Comparison of ENCODE assay signal across 19 mouse cellular contexts in the genomic region with DNA sequence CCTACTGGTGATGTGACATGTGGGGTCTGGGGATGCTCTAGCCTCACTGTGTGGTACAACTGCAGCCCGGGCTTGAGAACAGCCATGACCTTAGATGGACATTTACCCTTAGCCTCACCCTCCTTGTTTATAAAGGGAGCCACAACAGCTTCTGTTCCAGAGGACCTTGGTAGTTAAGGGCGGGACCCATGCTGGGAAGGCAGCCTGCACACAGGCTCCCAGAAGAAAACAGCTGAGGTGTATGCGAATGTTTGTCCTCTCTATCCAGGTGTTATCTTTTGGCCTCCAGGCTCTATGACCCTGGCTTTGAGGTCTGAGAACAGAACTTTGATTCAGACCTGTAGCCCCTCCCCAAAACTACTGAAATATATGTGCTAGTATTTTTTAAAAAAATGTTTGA.
A peak's percentile ranks its signal among the peaks of the same experiment; 100 is the strongest.
DNase-seq lines count a peak whose midpoint lies in the region; ATAC-seq and TF ChIP-seq lines count a peak whose summit lies in the region.
"Had no signal": no experiment of that assay in that cellular context is flagged by ENCODE, and none has a peak within 500 bp of the region (broad histone marks: within the 10 kb centered on the region; RNA-seq: fewer than 3 reads in every experiment).

No protein-coding gene starts in this region.

- H3K4me1 ChIP-seq in kidney, embryonic 15.5 days: no peaks in the 10 kb centered on the region
- H3K4me1 ChIP-seq in erythroblast, embryonic 14.5 days (ENCODE audit: control insufficient read depth): peaks cover 72% of the 10 kb centered on the region
- H3K4me1 ChIP-seq in liver, embryonic 13.5 days (replicated peaks): peaks cover 60% of the 10 kb centered on the region
- H3K4me1 ChIP-seq in midbrain, postnatal 0 days (ENCODE audit: insufficient read depth, low read length): no peaks in the 10 kb centered on the region
- H3K4me1 ChIP-seq: embryonic facial prominence, embryonic 10.5 days; hindbrain, embryonic 15.5 days; midbrain, embryonic 10.5 days; neural tube, embryonic 15.5 days had no signal

- no peak for DNase-seq in kidney, adult 18-20 months
- DNase-seq in liver, embryonic 13.5 days: no peak
- DNase-seq in urinary bladder, postnatal 10 days (ENCODE audit: low spot score): no peak
- no peak for DNase-seq in spleen, postnatal 4 days (ENCODE audit: low spot score in 2 of 2)
- DNase-seq in midbrain, postnatal 0 days (ENCODE audit: low spot score): no peak
- DNase-seq: adrenal gland, postnatal 10 days; cerebellum, postnatal 10 days; kidney, adult 8-10 months; kidney, postnatal 14 days; lung, adult 18-20 months; lung, postnatal 10 days; right cerebral cortex, adult 18-20 months had no signal

- no peaks in the 10 kb centered on the region for H3K9me3 ChIP-seq in kidney, embryonic 15.5 days (replicated peaks)
- H3K9me3 ChIP-seq in erythroblast, embryonic 14.5 days (ENCODE audit: control insufficient read depth, low read length): peaks cover 33% of the 10 kb centered on the region
- H3K9me3 ChIP-seq in liver, embryonic 13.5 days (replicated peaks): 0 out of 2 replicates have a peak, but pooled peaks cover 4% of the 10 kb centered on the region
- H3K9me3 ChIP-seq in midbrain, postnatal 0 days (ENCODE audit: low read length): no peaks in the 10 kb centered on the region
- H3K9me3 ChIP-seq: embryonic facial prominence, embryonic 10.5 days; hindbrain, embryonic 15.5 days; midbrain, embryonic 10.5 days; neural tube, embryonic 15.5 days had no signal

- WGBS in kidney, embryonic 15.5 days: 79% methylated on average over 3 of the region's 3 CpGs
- WGBS in liver, embryonic 13.5 days (ENCODE audit: insufficient replicate concordance): 57% methylated on average over 3 of the region's 3 CpGs
- WGBS in midbrain, postnatal 0 days: 85% methylated on average over 3 of the region's 3 CpGs

- no peaks in the 10 kb centered on the region for H3K36me3 ChIP-seq in kidney, embryonic 15.5 days
- peaks cover 28% of the 10 kb centered on the region for H3K36me3 ChIP-seq in erythroblast, embryonic 14.5 days (ENCODE audit: control insufficient read depth)
- H3K36me3 ChIP-seq in liver, embryonic 13.5 days: no peaks in the 10 kb centered on the region
- no peaks in the 10 kb centered on the region for H3K36me3 ChIP-seq in midbrain, postnatal 0 days (ENCODE audit: insufficient read depth, low read length)
- H3K36me3 ChIP-seq: embryonic facial prominence, embryonic 10.5 days; hindbrain, embryonic 15.5 days; midbrain, embryonic 10.5 days; neural tube, embryonic 15.5 days had no signal

- 0 out of 2 replicates have a peak, but pooled peaks have one; percentile 46 for ATAC-seq in kidney, embryonic 15.5 days (replicated peaks; ENCODE audit: low FRiP score)
- ATAC-seq in liver, embryonic 13.5 days (ENCODE audit: low read depth): peak; percentile 62
- no peak for ATAC-seq in midbrain, postnatal 0 days (ENCODE audit: low FRiP score)
- ATAC-seq: forebrain, embryonic 14.5 days had no signal

- H3K27me3 ChIP-seq in kidney, embryonic 15.5 days: no peaks in the 10 kb centered on the region
- peaks cover 22% of the 10 kb centered on the region for H3K27me3 ChIP-seq in erythroblast, embryonic 14.5 days (ENCODE audit: control insufficient read depth)
- H3K27me3 ChIP-seq in liver, embryonic 13.5 days: no peaks in the 10 kb centered on the region
- no peaks in the 10 kb centered on the region for H3K27me3 ChIP-seq in midbrain, postnatal 0 days (ENCODE audit: insufficient read depth, low read length)
- H3K27me3 ChIP-seq: hindbrain, embryonic 15.5 days; neural tube, embryonic 15.5 days had no signal

- no peak for TF ChIP-seq CTCF in midbrain, postnatal 0 days (IDR thresholded peaks at IDR 0.05)

- H3K27ac ChIP-seq in kidney, embryonic 15.5 days: no peak overlapping the region
- peak overlapping the region; percentile 97 for H3K27ac ChIP-seq in liver, embryonic 13.5 days
- no peak overlapping the region for H3K27ac ChIP-seq in midbrain, postnatal 0 days (ENCODE audit: low read depth, low read length)
- H3K27ac ChIP-seq: embryonic facial prominence, embryonic 10.5 days; hindbrain, embryonic 15.5 days; midbrain, embryonic 10.5 days; neural tube, embryonic 15.5 days had no signal

- no peak overlapping the region for H3K4me2 ChIP-seq in kidney, embryonic 15.5 days
- peak overlapping the region; percentile 65 for H3K4me2 ChIP-seq in liver, embryonic 13.5 days
- no peak overlapping the region for H3K4me2 ChIP-seq in midbrain, postnatal 0 days (ENCODE audit: low read depth, low read length, poor library complexity, severe bottlenecking)
- H3K4me2 ChIP-seq: hindbrain, embryonic 15.5 days; neural tube, embryonic 15.5 days had no signal

- no peak overlapping the region for H3K9ac ChIP-seq in kidney, embryonic 15.5 days
- H3K9ac ChIP-seq in liver, embryonic 13.5 days: peak overlapping the region; percentile 77
- no peak overlapping the region for H3K9ac ChIP-seq in midbrain, postnatal 0 days (replicated peaks; ENCODE audit: low read length, poor library complexity, severe bottlenecking)
- H3K9ac ChIP-seq: hindbrain, embryonic 15.5 days; neural tube, embryonic 15.5 days had no signal

- no peak overlapping the region for H3K4me3 ChIP-seq in kidney, embryonic 15.5 days (replicated peaks)
- H3K4me3 ChIP-seq in erythroblast, embryonic 14.5 days (replicated peaks): peak overlapping the region; percentile 36
- H3K4me3 ChIP-seq in liver, embryonic 13.5 days (replicated peaks): 0 out of 2 replicates have a peak overlapping the region, but pooled peaks have one; percentile 11
- no peak overlapping the region for H3K4me3 ChIP-seq in midbrain, postnatal 0 days (ENCODE audit: low read depth, low read length)
- H3K4me3 ChIP-seq: embryonic facial prominence, embryonic 10.5 days; hindbrain, embryonic 15.5 days; midbrain, embryonic 10.5 days; neural tube, embryonic 15.5 days had no signal

Comparison
In these comparisons a context has a peak if more than half of its experiments do, and no peak if none do; other contexts are left out.
1. H3K4me3 ChIP-seq: peak in erythroblast, embryonic 14.5 days (single experiment) and liver, embryonic 13.5 days (single experiment); none in kidney, embryonic 15.5 days (single experiment) and midbrain, postnatal 0 days (single experiment).